Mouse (Mus musculus): ENCODE measurements around the gene Fam129a. TPM values are rescaled to one million over a fixed set of nuclear protein-coding genes. Genes with fewer than 3 reads are reported as not detected.
"Not testable (repeated sequence)": the region's sequence is repeated elsewhere in the genome, so short reads cannot be mapped to it uniquely, and the experiment has no call there.

Fam129a gene
- polyA plus RNA-seq, 1 experiment = 22.4 TPM

GRCm38 (mm10) chr1:151597677-151598297, 26.8 kb downstream of the Fam129a start:
- no peak for DNase-seq
- H3K4me3 ChIP-seq (replicated peaks; ENCODE audit: extremely low read depth, low read depth, low read length) = no peak overlapping the region
- WGBS = 59% methylated on average over 6 of the region's 6 CpGs
- no peaks in the 10 kb centered on the region; the same call in 1 of the 2 replicates for H3K4me1 ChIP-seq (ENCODE audit: control insufficient read depth, insufficient read depth, low read length)
- TF ChIP-seq POLR2A (IDR thresholded peaks at IDR 0.05; ENCODE audit: borderline replicate concordance, extremely low read depth, low read depth, low read length) = no peak
- TF ChIP-seq CTCF (IDR thresholded peaks at IDR 0.05; ENCODE audit: insufficient read depth, low read length) = no peak

GRCm38 (mm10) chr1:151598876-151599275, 27.9 kb downstream of the Fam129a start:
- TF ChIP-seq CTCF (IDR thresholded peaks at IDR 0.05; ENCODE audit: insufficient read depth, low read length) (no peak), POLR2A (IDR thresholded peaks at IDR 0.05; ENCODE audit: borderline replicate concordance, extremely low read depth, low read depth, low read length) (no peak)
- H3K4me1 ChIP-seq (ENCODE audit: control insufficient read depth, insufficient read depth, low read length) = no peaks in the 10 kb centered on the region; the same call in 1 of the 2 replicates
- no peak for DNase-seq
- no peak overlapping the region for H3K4me3 ChIP-seq (replicated peaks; ENCODE audit: extremely low read depth, low read depth, low read length)
- 86% methylated on average over 2 of the region's 2 CpGs for WGBS

GRCm38 (mm10) chr1:151604328-151604727, 33.3 kb downstream of the Fam129a start:
- DNase-seq = no peak
- 54% methylated on average over 2 of the region's 2 CpGs for WGBS

GRCm38 (mm10) chr1:151607957-151608356, 37.0 kb downstream of the Fam129a start:
- H3K4me3 ChIP-seq (replicated peaks; ENCODE audit: extremely low read depth, low read depth, low read length); DNase-seq; H3K4me1 ChIP-seq (ENCODE audit: control insufficient read depth, insufficient read depth, low read length): not testable (repeated sequence)
- WGBS = 26% methylated on average over 3 of the region's 3 CpGs

More at GRCm38 (mm10) chr1:151604328-151604727, 33.3 kb downstream of the Fam129a start:
- H3K4me1 ChIP-seq (ENCODE audit: control insufficient read depth, insufficient read depth, low read length) = no peaks in the 10 kb centered on the region
- H3K4me3 ChIP-seq (replicated peaks; ENCODE audit: extremely low read depth, low read depth, low read length) = no peak overlapping the region
- no peak for TF ChIP-seq POLR2A (IDR thresholded peaks at IDR 0.05; ENCODE audit: borderline replicate concordance, extremely low read depth, low read depth, low read length)
- no peak for TF ChIP-seq CTCF (IDR thresholded peaks at IDR 0.05; ENCODE audit: insufficient read depth, low read length)

GRCm38 (mm10) chr1:151610621-151611020, 39.6 kb downstream of the Fam129a start:
- TF ChIP-seq CTCF (IDR thresholded peaks at IDR 0.05; ENCODE audit: insufficient read depth, low read length) (no peak), POLR2A (IDR thresholded peaks at IDR 0.05; ENCODE audit: borderline replicate concordance, extremely low read depth, low read depth, low read length) (no peak)
- H3K4me1 ChIP-seq (ENCODE audit: control insufficient read depth, insufficient read depth, low read length) = no peaks in the 10 kb centered on the region
- no peak overlapping the region for H3K4me3 ChIP-seq (replicated peaks; ENCODE audit: extremely low read depth, low read depth, low read length)
- DNase-seq = no peak

GRCm38 (mm10) chr1:151614320-151614935, 43.4 kb downstream of the Fam129a start:
- no peak for DNase-seq
- TF ChIP-seq CTCF (IDR thresholded peaks at IDR 0.05; ENCODE audit: insufficient read depth, low read length) (no peak), POLR2A (IDR thresholded peaks at IDR 0.05; ENCODE audit: borderline replicate concordance, extremely low read depth, low read depth, low read length) (no peak)
- H3K4me3 ChIP-seq (replicated peaks; ENCODE audit: extremely low read depth, low read depth, low read length) = no peak overlapping the region
- 59% methylated on average over 10 of the region's 10 CpGs for WGBS
- H3K4me1 ChIP-seq (ENCODE audit: control insufficient read depth, insufficient read depth, low read length) = peaks cover 7% of the 10 kb centered on the region

- Histone ChIP-seq H3K4me3 (replicated peaks; ENCODE audit: extremely low read depth, low read depth, low read length) (no peak overlapping the region), H3K4me1 (ENCODE audit: control insufficient read depth, insufficient read depth, low read length) (peaks cover 12% of the 10 kb centered on the region)
- DNase-seq = no peak
- 88% methylated on average over 6 of the region's 6 CpGs for WGBS
- TF ChIP-seq POLR2A (IDR thresholded peaks at IDR 0.05; ENCODE audit: borderline replicate concordance, extremely low read depth, low read depth, low read length) = no peak
- no peak for TF ChIP-seq CTCF (IDR thresholded peaks at IDR 0.05; ENCODE audit: insufficient read depth, low read length)
These were observed 44.6 kb downstream of the Fam129a start for GRCm38 (mm10) chr1:151615625-151616024.

GRCm38 (mm10) chr1:151616555-151617205, 45.7 kb downstream of the Fam129a start:
- Histone ChIP-seq H3K4me3 (replicated peaks; ENCODE audit: extremely low read depth, low read depth, low read length) (no peak overlapping the region), H3K4me1 (ENCODE audit: control insufficient read depth, insufficient read depth, low read length) (peaks cover 12% of the 10 kb centered on the region)
- WGBS = 88% methylated on average over 7 of the region's 7 CpGs
- TF ChIP-seq POLR2A (IDR thresholded peaks at IDR 0.05; ENCODE audit: borderline replicate concordance, extremely low read depth, low read depth, low read length) (no peak), CTCF (IDR thresholded peaks at IDR 0.05; ENCODE audit: insufficient read depth, low read length) (no peak)
- no peak for DNase-seq

GRCm38 (mm10) chr1:151618251-151618650, 47.3 kb downstream of the Fam129a start:
- no peak for DNase-seq
- 37% methylated on average over 3 of the region's 3 CpGs for WGBS
- Histone ChIP-seq H3K4me1 (ENCODE audit: control insufficient read depth, insufficient read depth, low read length) (peaks cover 12% of the 10 kb centered on the region), H3K4me3 (replicated peaks; ENCODE audit: extremely low read depth, low read depth, low read length) (no peak overlapping the region)
- no peak for TF ChIP-seq POLR2A (IDR thresholded peaks at IDR 0.05; ENCODE audit: borderline replicate concordance, extremely low read depth, low read depth, low read length)
- TF ChIP-seq CTCF (IDR thresholded peaks at IDR 0.05; ENCODE audit: insufficient read depth, low read length) = no peak

GRCm38 (mm10) chr1:151619281-151619711, 48.3 kb downstream of the Fam129a start:
- no peak for DNase-seq
- WGBS = 32% methylated on average over 8 of the region's 8 CpGs
- H3K4me1 ChIP-seq (ENCODE audit: control insufficient read depth, insufficient read depth, low read length) = peaks cover 12% of the 10 kb centered on the region
- no peak overlapping the region for H3K4me3 ChIP-seq (replicated peaks; ENCODE audit: extremely low read depth, low read depth, low read length)
- TF ChIP-seq CTCF (IDR thresholded peaks at IDR 0.05; ENCODE audit: insufficient read depth, low read length) (no peak), POLR2A (IDR thresholded peaks at IDR 0.05; ENCODE audit: borderline replicate concordance, extremely low read depth, low read depth, low read length) (no peak)
